Mouse (Mus musculus) lung, postnatal 25 days (tissue): ENCODE data around the gene Lamc3.

Source experiments
- DNase-seq: peaks from one replicate; pipeline ENCODE4 v3.0.0; 2022; ENCODE audit warnings: low spot score

Lamc3 gene

GRCm38 (mm10) chr2:31974809-31975371 lies 87.8 kb downstream of the Lamc3 start:
- DNase-seq, result no peak

- no peak for DNase-seq
Measured at GRCm38 (mm10) chr2:31987774-31988173, 100.7 kb downstream of the Lamc3 start.

GRCm38 (mm10) chr2:31990961-31991360 lies 103.9 kb downstream of the Lamc3 start:
- DNase-seq, result peak; percentile 74

GRCm38 (mm10) chr2:31994896-31995295 lies 107.8 kb downstream of the Lamc3 start:
- DNase-seq, result peak; percentile 78

GRCm38 (mm10) chr2:31996060-31996459 lies 109.0 kb downstream of the Lamc3 start:
- no peak for DNase-seq
